Mouse (Mus musculus): Measurements from ENCODE around the gene Kctd15.

Gene Kctd15

GRCm38 (mm10) chr7:34656632-34657031 is at the start of gene Kctd15:
Kctd15 (minus strand) TSS chr7:34656732.
- DNase-seq (ENCODE audit: low spot score) = no peak

- DNase-seq (ENCODE audit: low spot score) = no peak
Measured at GRCm38 (mm10) chr7:34704401-34704800, 47.9 kb upstream of the Kctd15 start.

GRCm38 (mm10) chr7:34703437-34703836 is 46.9 kb upstream of the Kctd15 start:
- DNase-seq (ENCODE audit: low spot score) = no peak

GRCm38 (mm10) chr7:34702718-34703351 is 46.3 kb upstream of the Kctd15 start:
- DNase-seq (ENCODE audit: low spot score) = no peak

- DNase-seq (ENCODE audit: low spot score) = no peak
Measured at GRCm38 (mm10) chr7:34699888-34700287, 43.4 kb upstream of the Kctd15 start.

- no peak for DNase-seq (ENCODE audit: low spot score)
Measured at GRCm38 (mm10) chr7:34698221-34698620, 41.7 kb upstream of the Kctd15 start.

GRCm38 (mm10) chr7:34696086-34696485 is 39.6 kb upstream of the Kctd15 start:
- DNase-seq (ENCODE audit: low spot score) = no peak

GRCm38 (mm10) chr7:34694898-34695297 is 38.4 kb upstream of the Kctd15 start:
- no peak for DNase-seq (ENCODE audit: low spot score)

GRCm38 (mm10) chr7:34693916-34694315 is 37.4 kb upstream of the Kctd15 start:
- no peak for DNase-seq (ENCODE audit: low spot score)

- DNase-seq (ENCODE audit: low spot score) = no peak
Measured at GRCm38 (mm10) chr7:34693072-34693471, 36.5 kb upstream of the Kctd15 start.

GRCm38 (mm10) chr7:34690111-34690510 is 33.6 kb upstream of the Kctd15 start:
- DNase-seq (ENCODE audit: low spot score) = no peak

GRCm38 (mm10) chr7:34689028-34689427 is 32.5 kb upstream of the Kctd15 start:
- DNase-seq (ENCODE audit: low spot score) = no peak

- DNase-seq (ENCODE audit: low spot score) = no peak
Measured at GRCm38 (mm10) chr7:34685801-34686200, 29.3 kb upstream of the Kctd15 start.

GRCm38 (mm10) chr7:34685176-34685575 is 28.6 kb upstream of the Kctd15 start:
- no peak for DNase-seq (ENCODE audit: low spot score)

GRCm38 (mm10) chr7:34680771-34681421 is 24.4 kb upstream of the Kctd15 start:
- DNase-seq (ENCODE audit: low spot score) = no peak

- DNase-seq (ENCODE audit: low spot score) = no peak
Measured at GRCm38 (mm10) chr7:34679886-34680285, 23.4 kb upstream of the Kctd15 start.

GRCm38 (mm10) chr7:34675831-34676514 is 19.4 kb upstream of the Kctd15 start:
- peak; percentile 82 for DNase-seq (ENCODE audit: low spot score)

GRCm38 (mm10) chr7:34675120-34675790 is 18.7 kb upstream of the Kctd15 start:
- DNase-seq (ENCODE audit: low spot score) = no peak

- no peak for DNase-seq (ENCODE audit: low spot score)
Measured at GRCm38 (mm10) chr7:34672916-34673315, 16.4 kb upstream of the Kctd15 start.

- DNase-seq (ENCODE audit: low spot score) = peak; percentile 94
Measured at GRCm38 (mm10) chr7:34671911-34672310, 15.4 kb upstream of the Kctd15 start.

- DNase-seq (ENCODE audit: low spot score) = no peak
Measured at GRCm38 (mm10) chr7:34670778-34671177, 14.2 kb upstream of the Kctd15 start.

GRCm38 (mm10) chr7:34669336-34669735 is 12.8 kb upstream of the Kctd15 start:
- no peak for DNase-seq (ENCODE audit: low spot score)

- no peak for DNase-seq (ENCODE audit: low spot score)
Measured at GRCm38 (mm10) chr7:34667874-34668273, 11.3 kb upstream of the Kctd15 start.

Data from layer of hippocampus, adult 9-10 months (tissue).